Mouse (Mus musculus): ENCODE data around the gene Uox.

The Uox gene

DNA sequence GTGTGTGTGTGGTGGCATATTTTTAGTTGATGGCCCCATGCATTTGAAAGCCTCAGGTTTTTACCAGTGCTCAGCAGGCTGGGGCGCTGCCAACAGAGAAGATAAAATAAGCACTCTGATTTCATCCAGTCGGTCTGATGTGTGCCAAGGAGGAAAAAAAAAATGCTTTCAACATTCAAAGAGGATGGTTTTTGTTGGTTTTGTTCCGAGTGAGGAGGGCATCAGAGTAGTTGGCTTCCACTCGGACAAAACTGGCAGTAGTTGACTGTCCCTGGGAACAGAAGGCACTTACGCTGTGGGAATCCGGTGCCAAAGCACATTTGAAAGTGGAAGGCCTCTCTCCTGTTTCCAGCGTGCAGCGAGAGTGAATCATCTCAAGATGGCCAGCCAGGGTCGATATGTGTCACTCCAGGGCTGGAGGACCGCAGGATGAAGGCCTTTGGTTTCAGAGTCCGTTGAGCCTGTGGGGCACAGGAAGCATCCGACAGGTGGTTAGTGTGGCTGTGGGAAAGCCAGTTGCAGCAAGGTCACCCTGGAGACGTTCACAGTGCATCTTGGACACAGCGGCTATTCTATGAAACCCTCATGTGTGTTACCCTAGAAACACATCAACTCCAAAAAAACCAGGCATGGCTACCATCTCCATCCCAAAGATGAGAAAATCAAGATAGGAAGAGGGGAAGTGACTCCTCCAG is 50.5 kb downstream of the Uox start:
- no peak for DNase-seq (ENCODE audit: extremely low spot score, low spot score)

DNA sequence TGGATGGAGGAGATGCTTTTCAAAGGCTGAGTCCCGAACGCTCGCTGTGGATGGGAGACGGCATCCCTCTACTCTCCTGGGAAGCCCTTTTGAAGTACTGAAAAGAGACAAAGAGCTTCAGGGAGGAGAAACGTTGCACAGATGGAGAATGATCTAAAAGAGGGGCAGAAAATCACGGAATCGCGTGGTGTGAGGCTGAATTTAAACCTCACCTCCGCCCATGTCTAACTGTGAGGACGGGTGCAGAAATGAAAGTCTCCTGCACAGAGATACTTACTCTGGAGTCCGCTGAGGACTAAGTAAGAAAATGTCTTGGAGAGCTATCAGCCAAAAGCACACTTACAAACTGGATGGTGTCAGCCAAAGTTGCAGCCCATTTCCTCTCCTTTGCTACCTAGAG is 51.7 kb downstream of the Uox start:
- no peak for DNase-seq (ENCODE audit: extremely low spot score, low spot score)

DNA sequence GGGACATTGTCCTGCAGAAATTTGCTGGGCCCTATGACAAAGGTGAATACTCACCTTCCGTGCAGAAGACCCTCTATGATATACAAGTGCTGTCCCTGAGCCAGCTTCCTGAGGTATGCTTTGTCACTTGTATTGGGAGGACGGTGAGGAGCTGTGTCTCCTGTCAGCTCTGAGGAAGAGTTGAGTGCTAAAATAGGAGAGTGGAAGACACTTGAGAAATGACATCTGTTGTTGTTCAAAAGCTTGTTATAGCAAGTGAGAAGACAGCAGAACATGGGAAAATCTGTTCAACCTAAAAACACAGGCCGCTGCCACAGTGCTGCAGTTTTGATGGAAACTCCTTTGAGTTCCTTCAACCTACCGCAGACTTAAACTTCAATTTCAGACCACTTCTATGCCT is 55.5 kb downstream of the Uox start:
- DNase-seq (ENCODE audit: extremely low spot score, low spot score) = no peak

DNA sequence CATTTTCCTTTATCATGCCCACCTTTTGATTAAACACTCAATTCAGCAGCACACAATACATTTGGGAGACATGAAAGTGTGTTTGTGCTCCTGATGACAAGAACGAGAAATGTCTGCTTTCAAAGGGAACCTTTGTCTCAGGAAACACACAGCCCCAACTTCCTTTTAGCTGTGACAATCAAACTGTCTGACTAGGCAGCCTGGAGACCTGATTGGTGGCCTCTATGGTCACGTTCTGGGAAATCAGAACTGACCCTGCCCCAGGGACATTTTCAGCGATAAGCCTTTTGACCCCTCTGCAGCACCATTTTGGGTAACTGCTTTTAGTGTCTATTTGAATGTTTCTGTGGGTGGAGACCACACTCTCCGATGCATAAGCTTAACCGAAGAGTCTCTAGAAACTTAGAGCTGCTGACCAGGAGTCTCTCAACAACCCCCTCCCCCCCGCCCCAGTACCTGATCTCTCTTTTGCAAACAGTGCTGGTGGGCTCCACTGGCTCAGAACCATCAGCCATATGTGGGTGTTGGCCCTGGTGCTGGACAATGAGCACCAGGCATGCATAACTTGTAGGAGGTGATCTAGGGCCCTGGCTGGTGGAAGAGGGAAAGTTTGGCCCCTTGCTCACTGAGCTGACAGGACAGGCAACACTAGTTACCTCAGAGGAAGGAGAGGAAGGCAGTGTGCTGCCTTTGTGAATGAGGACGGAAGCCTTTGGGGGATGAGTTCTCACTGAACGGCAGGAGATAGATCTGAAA is 58.2 kb downstream of the Uox start:
- no peak for DNase-seq (ENCODE audit: extremely low spot score, low spot score)

DNA sequence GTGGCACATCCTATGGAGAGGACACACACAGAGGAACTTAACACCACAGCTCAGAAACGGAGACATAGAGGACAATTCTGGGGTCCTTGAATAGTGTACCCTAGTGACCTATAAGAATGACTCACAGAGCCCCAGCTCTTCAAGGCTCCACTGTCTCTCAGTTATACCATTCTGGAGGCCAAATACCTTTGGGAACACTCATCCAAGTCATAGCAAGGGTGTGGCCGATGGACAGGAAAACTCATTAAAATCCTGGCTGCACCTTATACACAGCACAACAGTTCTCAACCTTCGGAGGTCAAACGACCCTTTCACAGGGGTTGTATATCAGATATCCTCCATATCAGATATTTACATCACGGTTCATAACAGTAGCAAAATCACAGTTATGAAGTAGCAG is 62.3 kb downstream of the Uox start:
- no peak for DNase-seq (ENCODE audit: extremely low spot score, low spot score)

DNA sequence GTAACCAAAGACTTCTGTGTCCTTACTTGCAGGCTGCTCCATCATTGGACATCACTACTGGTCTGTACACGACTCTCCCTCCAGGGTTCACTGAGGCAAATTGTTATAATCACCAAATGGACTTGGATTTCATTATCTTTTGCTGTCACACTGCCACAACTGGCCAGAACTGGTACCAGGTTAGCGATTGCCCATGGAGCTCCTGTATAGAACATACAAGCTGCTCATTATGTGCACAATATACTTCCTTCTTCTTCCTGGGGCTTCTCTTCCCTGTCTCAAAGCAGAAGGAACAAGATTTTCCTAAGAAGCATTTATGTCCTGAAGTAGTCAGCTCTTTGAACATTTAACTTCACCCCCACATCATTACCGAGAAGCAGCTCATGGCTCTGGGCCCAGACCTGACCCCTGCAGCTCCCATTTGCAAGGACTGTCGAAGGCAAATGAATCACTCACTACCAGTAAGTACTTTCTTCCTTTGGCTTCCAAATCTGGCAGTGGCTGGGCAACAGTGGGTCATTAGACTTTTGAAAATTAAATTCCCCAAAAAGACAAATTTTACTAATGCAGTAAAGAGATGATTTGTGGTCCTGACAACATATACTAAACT is 71.7 kb downstream of the Uox start:
- no peak for DNase-seq (ENCODE audit: extremely low spot score, low spot score)

DNA sequence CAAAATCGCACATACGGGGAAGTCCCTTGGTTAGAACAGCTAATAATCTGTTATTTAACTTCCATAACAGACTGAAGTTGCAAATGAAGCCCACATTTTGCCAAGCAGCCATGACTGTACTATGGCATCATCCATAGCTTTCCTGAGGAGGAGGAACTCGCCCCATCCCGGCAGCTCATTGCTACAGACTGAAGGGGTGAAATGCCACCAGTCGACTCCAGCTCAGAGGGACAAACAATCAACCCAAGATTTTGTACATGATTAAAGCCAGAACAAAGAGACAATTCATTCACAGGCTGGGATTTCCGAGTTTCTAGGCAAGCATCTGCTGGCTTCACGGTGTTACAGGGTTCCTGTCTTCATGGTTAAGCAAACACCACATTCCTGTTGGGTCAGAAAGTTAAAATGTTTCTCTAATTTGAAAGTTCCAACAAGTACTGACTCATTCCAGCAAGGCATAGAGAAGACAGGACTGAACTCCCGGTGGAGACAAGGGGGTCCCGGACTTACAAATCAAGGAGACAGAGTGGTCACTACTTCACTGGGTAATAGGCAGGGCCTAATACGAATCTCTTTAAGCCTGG is 79.2 kb downstream of the Uox start:
- DNase-seq (ENCODE audit: extremely low spot score, low spot score) = no peak

DNA sequence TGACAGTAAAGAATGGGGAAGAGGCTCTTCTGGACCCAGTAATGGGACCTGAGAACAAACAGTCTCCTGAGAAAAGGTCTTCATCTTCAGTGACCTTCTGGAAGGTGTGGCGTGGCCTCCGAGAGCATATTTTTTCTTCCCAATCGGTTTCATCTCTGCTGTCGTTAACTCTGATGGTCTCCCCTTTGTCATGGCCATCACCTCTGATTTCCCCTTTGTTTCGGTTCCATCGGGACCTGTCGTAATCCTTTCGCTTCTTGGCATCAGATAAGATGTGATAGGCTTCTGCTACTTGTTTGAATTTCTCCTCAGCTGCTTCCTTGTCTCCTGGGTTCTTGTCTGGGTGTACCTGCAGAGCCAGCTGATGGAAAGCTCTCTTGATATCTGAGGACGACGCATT is 80.5 kb downstream of the Uox start:
- DNase-seq (ENCODE audit: extremely low spot score, low spot score) = no peak

DNA sequence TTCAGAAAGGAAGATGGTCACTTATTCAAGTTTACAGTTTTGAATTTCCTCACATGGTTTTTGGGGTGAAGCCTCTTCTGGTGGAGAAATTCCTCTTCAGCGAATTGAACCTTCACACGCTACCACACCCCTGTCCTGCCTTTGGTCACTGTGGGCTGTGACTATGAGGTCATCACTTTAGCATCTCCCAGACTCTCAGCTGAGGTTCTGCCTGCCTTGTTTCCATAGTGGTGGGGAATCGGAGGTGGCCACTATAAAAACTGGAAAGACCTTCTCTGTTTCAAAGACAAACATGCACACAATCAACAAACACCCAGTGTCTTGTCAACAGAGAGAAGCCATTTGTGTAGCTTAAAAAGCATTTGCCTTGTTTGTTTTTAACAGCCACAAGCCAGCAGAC is 81.0 kb downstream of the Uox start, which contains the start of gene 4930503B20Rik:
TSS of gene 4930503B20Rik (minus strand) at position 101 of the 400 bp plus-strand sequence.
- no peak for DNase-seq (ENCODE audit: extremely low spot score, low spot score)

DNA sequence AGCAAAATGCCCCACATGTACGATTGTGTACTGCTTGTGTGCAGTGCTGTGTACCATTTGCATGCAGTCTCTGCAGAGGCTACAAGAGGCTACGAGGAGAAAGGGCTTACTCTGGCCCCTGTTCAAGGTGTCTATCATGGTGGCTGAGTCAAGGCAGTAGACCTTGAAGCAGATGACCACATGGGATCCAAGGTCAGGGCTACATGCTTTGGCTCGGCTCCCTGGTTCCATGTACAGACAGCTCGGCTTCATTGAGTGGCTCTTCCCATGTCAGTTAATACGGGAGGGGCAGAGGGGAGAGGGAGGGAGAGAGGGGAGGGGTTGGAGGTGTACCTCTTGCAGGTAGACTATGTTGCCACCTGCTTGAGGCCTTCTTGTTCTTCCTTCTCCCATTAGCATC is 82.2 kb downstream of the Uox start:
- DNase-seq (ENCODE audit: extremely low spot score, low spot score) = no peak

DNA sequence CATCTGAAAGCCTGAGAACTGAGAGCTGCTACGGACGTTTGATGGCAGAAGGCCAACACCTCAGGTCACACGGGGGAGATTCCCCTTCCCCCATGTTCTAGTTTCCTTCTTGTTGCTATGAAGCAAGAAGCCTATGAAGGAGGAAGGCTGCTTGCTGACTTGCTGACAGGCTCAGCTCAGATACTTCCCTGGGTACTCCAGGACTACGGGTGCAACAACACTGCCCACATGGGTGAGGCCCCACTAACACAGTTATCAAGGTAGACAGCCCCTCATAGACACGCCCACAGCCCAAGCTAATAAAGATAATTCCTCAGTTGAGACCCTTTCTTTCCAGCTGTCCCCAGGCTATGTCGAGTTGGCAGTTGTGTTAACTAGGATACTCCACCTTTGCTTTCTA is 83.5 kb downstream of the Uox start:
- no peak for DNase-seq (ENCODE audit: extremely low spot score, low spot score)

DNA sequence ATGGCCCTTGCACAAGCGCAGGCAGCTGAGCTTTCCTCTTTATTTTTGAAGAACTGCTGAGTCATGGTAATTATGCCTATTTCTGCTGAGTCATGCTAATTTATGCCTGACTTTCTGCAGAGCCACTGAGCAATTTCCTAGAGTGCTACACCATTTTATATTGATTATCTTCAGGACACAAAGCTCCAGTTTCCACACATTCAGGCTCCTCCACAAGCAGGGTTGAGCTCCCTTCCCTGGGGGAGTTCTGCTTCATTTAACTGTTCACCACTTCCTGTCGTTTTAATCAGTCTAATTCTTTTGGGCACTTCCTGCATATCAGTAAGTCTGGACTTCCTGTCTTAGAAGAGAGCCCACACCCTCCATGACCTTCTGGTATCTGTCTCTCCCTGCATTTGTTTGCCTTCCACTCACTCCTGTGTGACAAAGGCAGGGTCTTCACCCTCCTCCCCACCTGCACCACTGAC is 84.9 kb downstream of the Uox start:
- no peak for DNase-seq (ENCODE audit: extremely low spot score, low spot score)

DNA sequence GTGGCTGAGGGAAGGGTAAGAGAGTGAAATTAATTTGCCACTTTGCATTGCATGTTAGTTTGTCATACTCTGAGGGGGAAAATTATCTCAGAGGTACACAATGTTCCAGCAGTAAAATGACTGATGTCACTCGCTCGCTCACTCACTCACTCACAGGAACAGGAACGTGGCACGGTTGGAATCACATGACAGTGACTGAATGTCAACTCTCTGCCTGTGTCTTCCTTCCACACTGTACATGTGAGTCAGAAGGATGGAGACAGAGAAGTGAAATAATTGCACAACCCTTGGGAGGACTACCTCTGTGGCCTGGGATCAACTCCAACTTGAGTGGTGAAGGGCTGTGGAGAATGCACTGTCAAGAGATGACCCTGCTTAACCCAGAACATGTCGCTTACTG is 87.2 kb downstream of the Uox start:
- DNase-seq (ENCODE audit: extremely low spot score, low spot score) = no peak

DNA sequence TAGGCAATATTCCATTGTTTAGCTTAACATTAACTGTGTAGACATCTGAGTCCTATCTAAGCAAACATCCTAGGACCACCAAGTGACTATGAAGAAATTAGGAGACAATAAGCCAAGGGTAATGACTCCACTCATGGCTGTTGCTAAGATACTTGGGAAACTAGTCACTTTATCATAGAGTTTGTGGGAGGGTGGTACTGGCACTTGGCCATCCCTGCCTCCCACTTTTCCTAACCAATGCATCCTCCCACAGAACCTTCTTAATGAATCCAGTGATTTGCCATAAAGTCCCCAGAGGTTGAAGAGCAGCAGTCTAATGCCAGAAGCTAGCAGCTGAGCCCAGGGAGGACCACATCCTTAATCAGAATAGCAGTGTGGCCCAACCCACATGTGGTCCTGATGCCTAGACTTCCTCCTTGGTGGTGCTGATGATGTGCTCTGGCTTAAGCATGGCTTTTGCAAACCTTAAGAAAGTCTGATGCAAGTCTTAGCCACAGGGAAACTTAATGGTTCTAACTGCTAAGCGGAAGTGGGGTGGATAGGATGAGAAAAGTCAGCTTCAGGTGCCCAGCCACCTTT is 87.9 kb downstream of the Uox start:
- no peak for DNase-seq (ENCODE audit: extremely low spot score, low spot score)

DNA sequence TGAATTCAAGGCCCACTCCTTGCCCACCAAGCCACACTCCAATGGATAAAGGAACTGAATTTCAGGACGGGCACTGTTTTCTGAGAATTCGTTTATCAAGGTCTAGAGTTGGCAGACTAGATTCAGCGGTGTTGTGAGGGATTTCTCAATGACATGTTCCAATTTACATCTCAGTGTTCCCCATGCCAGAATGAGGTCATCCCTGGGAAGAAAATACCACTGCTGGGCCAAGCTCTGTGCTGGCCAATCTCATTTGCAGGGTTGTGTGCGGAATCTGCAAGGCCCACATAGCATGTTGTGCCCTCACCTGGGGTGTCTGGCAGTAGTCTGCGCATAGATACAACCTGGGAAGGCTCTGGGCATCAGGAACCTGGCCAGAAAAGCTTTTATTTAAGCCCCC is 89.1 kb downstream of the Uox start:
- DNase-seq (ENCODE audit: extremely low spot score, low spot score) = no peak

DNA sequence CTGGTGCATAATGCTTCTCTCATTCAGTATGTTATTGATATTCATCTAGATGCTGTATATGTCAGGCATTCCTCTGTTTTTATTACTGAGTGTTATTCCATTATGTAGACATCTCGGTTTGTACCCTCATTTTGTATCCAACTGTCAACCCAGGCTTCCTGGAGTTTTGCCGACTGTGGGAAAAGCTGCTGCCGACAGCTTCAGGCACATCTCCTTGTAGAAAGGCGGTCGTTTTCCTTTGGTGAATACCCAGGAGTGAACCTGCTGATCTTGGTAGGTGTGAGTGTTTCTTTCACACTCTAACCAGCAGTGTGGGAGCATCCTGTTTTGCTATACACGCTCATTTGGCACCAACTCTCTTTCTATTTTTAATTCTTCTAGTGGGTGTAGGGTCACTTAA is 90.8 kb downstream of the Uox start:
- DNase-seq (ENCODE audit: extremely low spot score, low spot score) = no peak

DNA sequence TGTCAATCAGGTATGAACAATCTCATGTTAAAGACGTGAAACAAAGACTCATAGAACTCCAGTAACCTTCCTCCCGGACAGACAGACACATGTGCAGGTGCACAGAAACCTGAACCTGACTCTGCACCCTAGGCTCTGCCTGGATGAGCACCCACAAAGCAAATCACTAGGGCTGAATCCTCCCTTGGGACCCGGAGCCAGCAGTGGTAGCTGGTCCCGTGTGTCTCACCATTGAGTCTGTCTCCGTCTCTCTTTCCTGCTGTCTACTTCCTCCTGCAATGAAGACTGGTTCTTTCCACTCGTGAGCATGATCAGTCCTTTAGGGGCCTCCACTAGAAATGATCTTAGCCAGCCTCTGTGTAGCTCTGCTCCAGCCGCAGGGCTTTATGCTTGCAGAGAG is 91.7 kb downstream of the Uox start:
- DNase-seq (ENCODE audit: extremely low spot score, low spot score) = no peak

DNA sequence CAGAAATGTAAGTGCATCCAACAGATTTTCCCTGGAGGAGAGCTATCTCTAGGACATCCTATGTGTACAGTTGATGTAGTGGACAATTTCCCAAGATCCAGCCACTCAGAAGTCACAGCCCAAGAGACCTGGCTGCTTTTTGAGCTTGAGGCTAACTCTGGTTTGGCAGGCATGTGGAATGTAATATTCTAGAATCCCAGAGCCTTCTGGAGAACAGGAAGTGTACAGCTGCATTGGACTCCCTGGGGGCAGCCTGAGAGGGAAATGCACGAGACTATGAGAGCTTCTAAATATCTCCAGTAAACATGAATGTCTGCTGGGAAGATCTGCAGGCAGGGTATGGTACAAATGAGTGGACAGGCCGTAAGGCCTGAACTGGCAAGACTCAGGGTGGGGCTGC is 100.9 kb downstream of the Uox start:
- DNase-seq (ENCODE audit: extremely low spot score, low spot score) = no peak

DNA sequence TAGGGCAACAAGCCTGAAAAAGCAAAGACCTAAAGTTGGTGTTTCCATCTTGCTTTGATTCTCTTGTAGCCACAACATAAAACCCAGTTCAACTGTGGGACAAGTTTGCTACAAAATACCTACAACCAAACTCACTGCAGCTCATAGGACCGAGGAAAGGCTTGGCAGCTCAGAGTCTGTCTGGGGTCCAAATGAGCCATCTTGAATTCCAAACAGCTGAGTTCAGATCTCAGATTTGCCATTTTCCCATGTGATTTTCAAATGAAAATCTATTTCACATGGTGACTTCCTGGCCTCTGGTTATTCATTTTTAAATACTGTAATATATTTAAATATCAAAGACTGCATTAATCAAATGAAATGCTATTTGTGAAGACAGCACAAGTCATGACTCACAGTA is 104.9 kb downstream of the Uox start:
- no peak for DNase-seq (ENCODE audit: extremely low spot score, low spot score)

DNA sequence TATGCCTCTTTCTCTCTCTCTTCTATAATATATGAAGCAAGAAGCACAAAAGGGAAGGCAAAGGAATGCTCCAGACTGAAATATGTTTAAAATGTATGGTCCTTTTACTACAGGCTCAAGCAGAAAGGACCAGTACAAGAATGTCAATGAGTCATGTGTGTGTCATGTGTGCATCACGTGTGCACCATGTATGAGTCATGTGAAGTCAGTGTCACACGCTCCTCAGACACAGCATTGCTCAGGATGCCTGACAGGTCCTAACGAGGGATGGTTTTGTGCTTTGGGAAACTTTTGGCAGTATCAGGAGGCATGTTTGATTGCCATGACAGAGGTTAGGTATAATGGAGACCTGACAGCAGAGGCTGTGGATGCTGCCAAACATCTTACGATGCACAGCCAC is 106.0 kb downstream of the Uox start:
- no peak for DNase-seq (ENCODE audit: extremely low spot score, low spot score)

DNA sequence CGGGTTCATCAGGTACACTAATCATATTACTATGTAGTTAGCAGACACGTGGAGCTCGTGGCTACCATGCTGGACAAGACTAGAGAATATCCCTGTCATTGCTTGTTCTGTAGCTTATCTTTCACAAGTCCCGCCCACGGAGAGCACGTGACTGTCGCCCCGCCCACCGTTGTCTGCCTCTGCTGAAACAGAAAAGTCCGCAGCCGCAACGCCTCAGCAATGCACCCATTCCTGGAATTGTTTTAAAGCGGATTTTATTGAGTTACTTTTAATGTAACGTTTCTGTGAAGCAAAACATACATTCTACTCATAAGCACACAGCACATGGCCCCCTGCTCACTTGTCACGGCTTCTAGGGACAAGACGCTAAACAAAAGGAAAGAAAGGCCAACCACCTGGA is 109.4 kb downstream of the Uox start:
- no peak for DNase-seq (ENCODE audit: extremely low spot score, low spot score)

DNA sequence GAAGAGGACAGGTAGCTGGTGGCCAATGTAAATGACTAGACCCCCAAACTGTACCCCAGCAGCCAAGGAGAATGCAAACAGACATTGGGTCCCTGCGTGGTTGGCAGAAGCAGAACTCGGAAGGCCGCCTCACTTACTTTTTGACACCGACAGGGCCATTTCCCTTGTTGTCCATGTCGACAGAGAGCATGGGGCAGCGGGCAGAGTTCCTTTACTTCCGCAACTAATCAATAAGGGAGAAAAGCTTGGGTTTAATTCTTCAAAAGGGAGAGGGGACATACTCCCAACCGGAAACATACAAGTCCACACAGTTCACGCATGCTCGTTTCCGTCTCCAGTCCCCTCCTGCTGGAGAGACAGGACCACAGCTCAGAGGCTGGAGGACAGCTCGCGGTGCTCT is 110.4 kb downstream of the Uox start:
- no peak for DNase-seq (ENCODE audit: extremely low spot score, low spot score)

All from neural tube, embryonic 10.5 days (tissue).